Mouse (Mus musculus) hindbrain, postnatal 0 days (tissue): ENCODE data around the gene Kcnk4. TPM values are rescaled to one million over a fixed set of nuclear protein-coding genes. Genes with fewer than 3 reads are reported as not detected.

Experiments used
- ATAC-seq: fragments of 200-750 bp; cut with Nextera tagmentation; 2 replicates; pipeline ENCODE4 v1.8.0; 2017; ENCODE audit warnings: mild to moderate bottlenecking, moderate TSS enrichment, moderate library complexity
- DNase-seq: peaks from one replicate; pipeline ENCODE4 v3.0.0-alpha.2; 2015; ENCODE audit warnings: low spot score
- H3K27ac ChIP-seq: fragments of 300-500 bp; sonication (generic); 2 replicates; pipeline ENCODE4 v1.5.1; 2014; ENCODE audit warnings: mild to moderate bottlenecking
- H3K27me3 ChIP-seq: fragments of 300-500 bp; sonication (generic); 2 replicates; pipeline ENCODE4 v1.6.1; 2014; ENCODE audit warnings: low read length, mixed read lengths; ENCODE audit not compliant: insufficient read depth
- H3K36me3 ChIP-seq: fragments of 300-500 bp; sonication (generic); 2 replicates; pipeline ENCODE4 v1.6.1; 2014; ENCODE audit warnings: low read length, mixed read lengths; ENCODE audit not compliant: insufficient read depth
- H3K4me1 ChIP-seq: fragments of 300-500 bp; sonication (generic); 2 replicates; pipeline ENCODE4 v1.6.1; 2014; ENCODE audit warnings: antibody characterized with exemption, low read length, mixed read lengths; ENCODE audit not compliant: insufficient read depth
- H3K4me2 ChIP-seq: fragments of 300-500 bp; sonication (generic); 2 replicates; pipeline ENCODE4 v1.6.1; 2014; ENCODE audit warnings: low read depth, mild to moderate bottlenecking, low read length, moderate library complexity, mixed read lengths
- H3K4me3 ChIP-seq: fragments of 300-500 bp; sonication (generic); 2 replicates; pipeline ENCODE4 v1.5.1; 2014; ENCODE audit warnings: low read length
- H3K9ac ChIP-seq: fragments of 300-500 bp; sonication (generic); replicated peaks from 2 replicates; pipeline ENCODE4 v1.6.1; 2014; ENCODE audit warnings: mild to moderate bottlenecking, low read length, moderate library complexity, mixed read lengths
- H3K9me3 ChIP-seq: fragments of 300-500 bp; sonication (generic); 2 replicates; pipeline ENCODE4 v1.6.1; 2016; ENCODE audit warnings: low read length, mixed read lengths
- CTCF ChIP-seq: IDR thresholded peaks from 2 replicates; pipeline ENCODE4 v1.5.1; 2016; ENCODE audit warnings: antibody characterized with exemption, control low read depth, low read depth
- WGBS: fragments of 180-500 bp; shearing (Covaris S2); extraction: QIAGEN DNeasy Blood & Tissue Kit; methylation state at CpG from one replicate; pipeline ENCODE4 v1.1.7; 2014; 5-methylcytosine and 5-hydroxymethylcytosine counted together
- polyA plus RNA-seq: library from polyadenylated mRNA; unstranded; fragments of >200 nt; fragmentation: Nextera tagmentation; extraction: Ambion mirVana; gene quantifications from 2 replicates; pipeline ENCODE4 v1.2.1, GENCODE M21; 2015
- total RNA-seq: library from RNA; depleted of rRNA; stranded (reverse); fragments of >200 nt; gene quantifications from 2 replicates; pipeline ENCODE4 v1.2.3, GENCODE M21; 2014

Gene Kcnk4
- total and polyA plus RNA-seq, 2 experiments from 2014 or later: 13.3 to 21.7 TPM

- H3K36me3 ChIP-seq: peaks cover 42% of the 10 kb centered on the region
- H3K4me3 ChIP-seq: peak within 1 kb of the TSS; percentile 55
- H3K4me1 ChIP-seq: peaks cover 10% of the 10 kb centered on the region; the same call in 1 of the 2 replicates
- DNase-seq (peak; percentile 99), ATAC-seq (peak; percentile 96)
- H3K9me3 ChIP-seq: no peaks in the 10 kb centered on the region
- H3K4me2 ChIP-seq: peak within 1 kb of the TSS; percentile 73
- peak within 1 kb of the TSS; percentile 98 for H3K27ac ChIP-seq
- no peak; the same call in 1 of the 2 replicates for TF ChIP-seq CTCF
- no peaks in the 10 kb centered on the region for H3K27me3 ChIP-seq
- WGBS: under 1% methylated on average over 65 of the region's 65 CpGs
- peak within 1 kb of the TSS; percentile 63 for H3K9ac ChIP-seq
These were observed 24.6 kb downstream of the Kcnk4 start, which contains the start of the genes Trmt112 and Prdx5 for GRCm38 (mm10) chr19:6909507-6910289. TSS of gene Trmt112 (plus strand) at chr19:6909698. TSS of gene Prdx5 (minus strand) at chr19:6910106.

DNA sequence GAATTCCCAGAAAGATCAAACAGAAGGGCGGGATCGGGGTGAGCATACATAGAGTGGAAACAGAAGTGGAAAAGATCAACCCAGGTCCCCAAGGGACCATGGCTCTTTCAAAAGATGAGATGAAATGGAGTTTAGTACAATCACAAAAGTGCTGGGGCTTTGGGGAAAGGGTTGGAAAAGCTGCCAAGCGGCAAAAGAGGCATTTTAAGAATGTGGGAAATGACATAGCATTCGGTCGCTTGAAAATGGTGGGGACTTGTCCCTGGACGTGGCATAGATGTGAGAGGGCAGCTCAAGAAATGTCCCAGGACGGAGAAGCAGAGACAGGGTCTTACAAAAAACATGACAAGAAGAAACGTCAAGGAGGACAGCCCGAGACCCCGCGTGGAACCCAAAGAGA, 25.3 kb downstream of the Kcnk4 start:
- Histone ChIP-seq H3K9ac (peak overlapping the region; percentile 63), H3K4me1 (peaks cover 10% of the 10 kb centered on the region; the same call in 1 of the 2 replicates), H3K4me2 (peak overlapping the region; percentile 73), H3K4me3 (peak overlapping the region; percentile 55), H3K36me3 (peaks cover 42% of the 10 kb centered on the region), H3K27ac (peak overlapping the region; percentile 98), H3K9me3 (no peaks in the 10 kb centered on the region), H3K27me3 (no peaks in the 10 kb centered on the region)
- DNase-seq (peak; percentile 38), ATAC-seq (no peak)
- WGBS: 11% methylated on average over 11 of the region's 11 CpGs
- no peak for TF ChIP-seq CTCF

DNA sequence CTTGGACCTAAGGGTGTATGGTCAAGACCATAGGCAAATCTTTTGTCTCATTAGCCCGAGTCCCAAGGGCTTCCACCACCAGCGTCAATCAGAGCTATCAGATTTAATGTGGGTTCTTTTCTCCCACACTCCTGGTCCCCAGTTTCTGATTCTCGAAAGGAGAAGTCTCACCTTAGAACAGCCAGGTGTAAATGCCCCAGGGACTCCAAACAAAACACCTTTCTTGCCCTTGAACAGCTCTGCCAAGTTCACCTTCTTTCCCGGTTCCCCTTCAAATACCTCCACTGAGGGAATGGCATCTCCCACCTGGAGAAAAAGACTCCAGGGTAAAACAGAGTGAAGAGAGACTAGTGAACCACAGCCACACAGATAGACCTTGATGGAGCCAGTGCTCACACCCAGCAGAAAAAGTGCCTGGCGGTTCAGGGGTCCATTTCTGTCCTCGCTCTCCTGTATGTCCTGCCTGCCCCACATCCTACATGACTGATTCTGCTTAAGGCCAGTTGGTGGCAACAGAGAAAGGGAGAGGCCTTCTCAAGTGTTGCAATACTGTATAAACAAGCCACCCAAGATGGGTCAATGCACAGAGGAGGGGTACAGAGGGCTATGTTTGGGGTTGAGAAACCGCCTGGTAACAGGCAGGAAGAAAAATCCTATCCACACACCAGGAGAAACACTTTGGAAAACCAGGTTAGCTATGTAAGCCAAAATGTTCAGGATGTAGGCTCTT, 26.3 kb downstream of the Kcnk4 start:
- Histone ChIP-seq H3K27me3 (no peaks in the 10 kb centered on the region), H3K36me3 (peaks cover 34% of the 10 kb centered on the region), H3K4me2 (peak overlapping the region; percentile 73), H3K4me1 (peaks cover 10% of the 10 kb centered on the region; the same call in 1 of the 2 replicates), H3K4me3 (peak overlapping the region; percentile 55), H3K9me3 (no peaks in the 10 kb centered on the region), H3K9ac (no peak overlapping the region; the same call in 1 of the 2 replicates), H3K27ac (no peak overlapping the region)
- WGBS: 87% methylated on average over 7 of the region's 7 CpGs
- ATAC-seq (no peak), DNase-seq (no peak)
- TF ChIP-seq CTCF: no peak

GRCm38 (mm10) chr19:6907094-6907493, 27.2 kb downstream of the Kcnk4 start:
- no peak overlapping the region for H3K27ac ChIP-seq
- peaks cover 10% of the 10 kb centered on the region; the same call in 1 of the 2 replicates for H3K4me1 ChIP-seq
- ATAC-seq: no peak
- no peak for TF ChIP-seq CTCF
- peaks cover 25% of the 10 kb centered on the region for H3K36me3 ChIP-seq
- no peak overlapping the region for H3K9ac ChIP-seq
- no peak for DNase-seq
- no peaks in the 10 kb centered on the region for H3K27me3 ChIP-seq
- WGBS: 91% methylated on average over 8 of the region's 8 CpGs
- no peak overlapping the region for H3K4me3 ChIP-seq
- no peaks in the 10 kb centered on the region for H3K9me3 ChIP-seq
- H3K4me2 ChIP-seq: no peak overlapping the region

DNA sequence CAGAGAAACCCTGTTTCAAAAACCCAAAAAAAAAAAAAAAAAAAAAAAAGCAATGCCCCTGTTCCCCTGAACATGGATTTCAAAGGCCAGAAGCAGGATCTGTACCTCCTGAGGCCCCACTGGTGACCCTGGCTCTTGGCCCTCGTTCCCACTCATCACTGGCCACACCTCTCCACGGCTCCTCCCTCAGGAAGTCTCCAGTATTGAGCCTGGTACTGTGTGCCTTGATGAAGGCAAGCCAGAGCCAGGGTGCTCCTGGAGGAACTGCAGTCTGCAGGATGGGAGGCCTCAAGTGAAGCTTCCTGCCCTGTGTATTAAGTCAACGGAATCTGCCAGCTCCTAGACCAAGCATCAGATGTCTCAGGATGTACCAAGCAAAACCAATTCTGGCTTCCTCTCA, 28.1 kb downstream of the Kcnk4 start:
- DNase-seq (no peak), ATAC-seq (no peak)
- no peaks in the 10 kb centered on the region for H3K9me3 ChIP-seq
- H3K9ac ChIP-seq: no peak overlapping the region
- no peak overlapping the region for H3K27ac ChIP-seq
- WGBS: 77% methylated on average over 3 of the region's 3 CpGs
- H3K4me2 ChIP-seq: no peak overlapping the region
- H3K4me3 ChIP-seq: no peak overlapping the region
- H3K4me1 ChIP-seq: peaks cover 9% of the 10 kb centered on the region; the same call in 1 of the 2 replicates
- no peak for TF ChIP-seq CTCF
- H3K27me3 ChIP-seq: no peaks in the 10 kb centered on the region
- H3K36me3 ChIP-seq: peaks cover 16% of the 10 kb centered on the region

- ATAC-seq (no peak), DNase-seq (no peak)
- Histone ChIP-seq H3K9ac (no peak overlapping the region), H3K4me1 (peaks cover 6% of the 10 kb centered on the region; the same call in 1 of the 2 replicates), H3K27ac (no peak overlapping the region), H3K9me3 (no peaks in the 10 kb centered on the region), H3K36me3 (peaks cover 15% of the 10 kb centered on the region), H3K4me2 (no peak overlapping the region), H3K27me3 (no peaks in the 10 kb centered on the region), H3K4me3 (no peak overlapping the region)
- 96% methylated on average over 11 of the region's 11 CpGs for WGBS
- TF ChIP-seq CTCF: no peak
These were observed 28.7 kb downstream of the Kcnk4 start for GRCm38 (mm10) chr19:6905498-6906159.
